18 mouse cellular contexts compared by ENCODE assay signal in the genomic region with DNA sequence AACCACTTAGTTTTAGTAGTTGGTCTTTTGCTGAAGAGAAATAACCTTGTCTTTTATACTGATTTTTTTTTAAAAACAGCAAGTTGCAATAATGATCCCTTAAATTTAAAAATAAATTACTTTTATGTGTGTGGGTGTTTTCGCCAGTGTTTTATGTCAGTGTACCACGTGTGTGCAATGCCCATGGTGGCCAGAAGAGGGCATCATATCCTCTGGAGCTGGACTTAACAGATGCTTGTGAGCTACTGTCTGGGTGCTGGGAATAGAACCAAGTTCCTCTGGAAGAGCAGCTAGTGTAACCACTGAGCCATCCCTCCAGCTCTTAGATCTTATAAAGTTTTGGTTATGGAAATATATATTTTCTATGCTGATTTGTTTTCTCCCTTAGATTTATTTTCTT. TPM values are rescaled to one million over a fixed set of nuclear protein-coding genes. Genes with fewer than 3 reads are reported as not detected.
DNase-seq lines count a peak whose midpoint lies in the region; ATAC-seq and TF ChIP-seq lines count a peak whose summit lies in the region.
"Had no signal": no experiment of that assay in that cellular context is flagged by ENCODE, and none has a peak within 500 bp of the region (broad histone marks: within the 10 kb centered on the region; RNA-seq: fewer than 3 reads in every experiment).

No protein-coding gene starts in this region.

- TF ChIP-seq POLR2A in brain, embryonic 14.5 days (IDR thresholded peaks at IDR 0.05; ENCODE audit: borderline replicate concordance, extremely low read depth, insufficient read depth, insufficient read length, poor library complexity, severe bottlenecking): no peak

- no peak for TF ChIP-seq EP300 in liver, embryonic 14.5 days (IDR thresholded peaks at IDR 0.05; ENCODE audit: low read depth)

- H3K9ac ChIP-seq in liver, embryonic 14.5 days (replicated peaks): no peak overlapping the region
- no peak overlapping the region for H3K9ac ChIP-seq in liver, embryonic 11.5 days (ENCODE audit: low read depth, low read length)
- H3K9ac ChIP-seq: heart, embryonic 12.5 days; liver, embryonic 13.5 days; neural tube, embryonic 12.5 days had no signal

- H3K4me3 ChIP-seq in liver, embryonic 14.5 days (ENCODE audit: insufficient read depth in 1 of 2, low read depth in 2 of 2, low read length in 2 of 2): no peak overlapping the region
- H3K4me3 ChIP-seq in liver, embryonic 11.5 days (ENCODE audit: low read depth, low read length): no peak overlapping the region
- no peak overlapping the region for H3K4me3 ChIP-seq in E14TG2a.4 (replicated peaks; ENCODE audit: low read length)
- H3K4me3 ChIP-seq: forebrain, embryonic 10.5 days; heart, embryonic 12.5 days; liver, embryonic 13.5 days; neural tube, embryonic 12.5 days had no signal

- DNase-seq in CD4-positive, CD25-positive, alpha-beta regulatory T cell, adult 2 months (ENCODE audit: low read depth, low spot score): peak; percentile 3
- no peak for DNase-seq in liver, embryonic 14.5 days (ENCODE audit: low read depth in 3 of 3, low spot score in 3 of 3)
- DNase-seq in liver, embryonic 11.5 days (ENCODE audit: low spot score): no peak
- no peak for DNase-seq in brain, embryonic 14.5 days (ENCODE audit: low read depth)
- no peak for DNase-seq in frontal cortex, postnatal 14 days (ENCODE audit: low spot score in 2 of 2)
- DNase-seq in ovary, adult 18-20 months (ENCODE audit: low spot score): no peak
- DNase-seq: cerebellum, adult 11-12 months; heart, postnatal 4 days; kidney, postnatal 10 days; layer of hippocampus, adult 9-11 months; liver, embryonic 13.5 days; right cerebral cortex, postnatal 4 days had no signal

- H3K27ac ChIP-seq in liver, embryonic 14.5 days: no peak overlapping the region
- no peak overlapping the region for H3K27ac ChIP-seq in liver, embryonic 11.5 days (ENCODE audit: low read depth, low read length)
- H3K27ac ChIP-seq: forebrain, embryonic 10.5 days; liver, embryonic 13.5 days; neural tube, embryonic 12.5 days had no signal

- no peak for ATAC-seq in CD4-positive, CD25-positive, alpha-beta regulatory T cell, adult 4 months
- ATAC-seq in liver, embryonic 14.5 days (ENCODE audit: insufficient read depth): no peak
- ATAC-seq in liver, embryonic 11.5 days (replicated peaks; ENCODE audit: low FRiP score): no peak
- ATAC-seq: inflammation-experienced regulatory T-cells, adult 6 months had no signal

- H3K36me3 ChIP-seq in liver, embryonic 14.5 days (replicated peaks; ENCODE audit: control insufficient read depth, insufficient read depth, low read depth): no peaks in the 10 kb centered on the region
- no peaks in the 10 kb centered on the region for H3K36me3 ChIP-seq in liver, embryonic 11.5 days (ENCODE audit: control insufficient read depth, insufficient read depth, low read length)
- H3K36me3 ChIP-seq in E14TG2a.4 (ENCODE audit: insufficient read depth, low read length): no peaks in the 10 kb centered on the region
- H3K36me3 ChIP-seq: forebrain, embryonic 10.5 days; heart, embryonic 12.5 days; liver, embryonic 13.5 days; neural tube, embryonic 12.5 days had no signal

- H3K4me1 ChIP-seq in liver, embryonic 14.5 days (replicated peaks; ENCODE audit: control insufficient read depth in 2 of 2, insufficient read depth in 2 of 2, low read length in 1 of 2): peaks cover 0 to 8% of the 10 kb centered on the region in 2 experiments; a peak in 1 of 4 replicates
- H3K4me1 ChIP-seq in liver, embryonic 11.5 days (replicated peaks; ENCODE audit: control insufficient read depth, insufficient read depth, low read length): no peaks in the 10 kb centered on the region
- peaks cover 39% of the 10 kb centered on the region for H3K4me1 ChIP-seq in E14TG2a.4 (replicated peaks; ENCODE audit: low read depth, low read length)
- H3K4me1 ChIP-seq: liver, embryonic 13.5 days had no signal

- 56% methylated on average over 2 of the region's 2 CpGs for WGBS in liver, embryonic 14.5 days (ENCODE audit: insufficient replicate concordance)
- 82% methylated on average over 2 of the region's 2 CpGs for WGBS in liver, embryonic 11.5 days

- TF ChIP-seq CTCF in liver, embryonic 14.5 days (IDR thresholded peaks at IDR 0.05; ENCODE audit: low read depth): peak; percentile 52
- TF ChIP-seq CTCF in E14TG2a.4 (conservative IDR thresholded peaks at IDR 0.05; ENCODE audit: low read length): peak; percentile 87
- TF ChIP-seq CTCF in brain, embryonic 14.5 days (IDR thresholded peaks at IDR 0.05; ENCODE audit: borderline replicate concordance, extremely low read depth, insufficient read depth, insufficient read length): peak; percentile 22; the same call in 1 of the 2 replicates

- peaks cover 5% of the 10 kb centered on the region for H3K27me3 ChIP-seq in liver, embryonic 14.5 days (ENCODE audit: control insufficient read depth, insufficient read depth, low read length)
- H3K27me3 ChIP-seq in liver, embryonic 11.5 days (replicated peaks; ENCODE audit: control insufficient read depth, insufficient read depth, low read length): peaks cover 20% of the 10 kb centered on the region
- H3K27me3 ChIP-seq in E14TG2a.4 (ENCODE audit: insufficient read depth, low read length): no peaks in the 10 kb centered on the region

- H3K4me2 ChIP-seq in liver, embryonic 14.5 days (ENCODE audit: low read depth): no peak overlapping the region
- H3K4me2 ChIP-seq in liver, embryonic 11.5 days: no peak overlapping the region
- H3K4me2 ChIP-seq: heart, embryonic 12.5 days; liver, embryonic 13.5 days; neural tube, embryonic 12.5 days had no signal

- H3K9me3 ChIP-seq in liver, embryonic 14.5 days (ENCODE audit: control insufficient read depth, low read length): no peaks in the 10 kb centered on the region
- no peaks in the 10 kb centered on the region for H3K9me3 ChIP-seq in liver, embryonic 11.5 days (ENCODE audit: control insufficient read depth, low read length)
- no peaks in the 10 kb centered on the region for H3K9me3 ChIP-seq in E14TG2a.4 (ENCODE audit: low read length)
- H3K9me3 ChIP-seq: heart, embryonic 12.5 days; liver, embryonic 13.5 days had no signal

RNA-seq across cellular contexts. Expression of gene Dmrt3, which starts 30.7 kb away (rescaled TPM):
- polyA plus RNA-seq in CD4-positive, CD25-positive, alpha-beta regulatory T cell, adult 4 months (2017; shearing (Covaris generic)): not detected
- polyA plus RNA-seq in liver, embryonic 14.5 days (2012; rRNA removed): 0.02 TPM in 1 of 2 replicates, not detected in the other
- not detected in 2 replicates for polyA plus RNA-seq in liver, embryonic 14.5 days (2014; fragmentation: Nextera tagmentation; extraction: Ambion mirVana)
- 0.08 TPM in 1 of 2 replicates, not detected in the other for polyA plus RNA-seq in liver, embryonic 11.5 days (2014; fragmentation: Nextera tagmentation; extraction: Ambion mirVana)
- 2.1 and 7.2 TPM in 2 replicates for polyA plus RNA-seq in brain, embryonic 14.5 days (2012; rRNA removed)
- polyA plus RNA-seq: heart, embryonic 12.5 days; inflammation-experienced regulatory T-cells, adult 6 months; liver, embryonic 13.5 days had no signal

Comparison
In these comparisons a context has a peak if more than half of its experiments do, and no peak if none do; other contexts are left out.
1. CTCF ChIP-seq: peak in every context shown above with its lines; median percentile 87 in E14TG2a.4; 52 in liver, embryonic 14.5 days; 22 in brain, embryonic 14.5 days.